Mouse (Mus musculus): ENCODE measurements around the gene Gpr62. TPM values are rescaled to one million over a fixed set of nuclear protein-coding genes. Genes with fewer than 3 reads are reported as not detected.

Gene Gpr62
- polyA plus RNA-seq, 1 experiment: not detected

DNA sequence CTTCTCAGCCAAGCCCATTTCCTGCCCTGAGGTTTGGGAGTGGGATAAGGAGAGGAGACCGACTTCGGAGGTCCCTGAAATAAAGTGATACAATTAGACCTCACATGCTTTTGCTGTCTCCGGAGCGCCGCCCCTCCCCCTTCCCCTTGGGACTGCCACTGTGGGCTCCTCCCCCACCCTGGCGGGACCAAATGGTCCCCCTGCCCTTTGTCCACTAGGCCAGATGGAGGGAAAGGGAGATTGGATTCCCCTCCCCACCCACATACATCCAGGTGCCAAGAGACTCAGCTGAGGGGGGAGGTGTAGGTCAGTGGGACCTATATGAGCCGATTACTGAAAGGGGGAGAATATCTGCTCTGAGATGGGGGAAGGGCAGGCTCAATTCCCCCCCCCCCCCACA, 12.9 kb downstream of the Gpr62 start:
- peaks cover 23% of the 10 kb centered on the region for H3K4me1 ChIP-seq (ENCODE audit: control insufficient read depth, insufficient read depth, low read length)
- no peak overlapping the region for H3K27ac ChIP-seq (ENCODE audit: insufficient read depth, low read length)
- no peak for TF ChIP-seq CTCF (IDR thresholded peaks at IDR 0.05; ENCODE audit: borderline replicate concordance, insufficient read depth, low read length)

DNA sequence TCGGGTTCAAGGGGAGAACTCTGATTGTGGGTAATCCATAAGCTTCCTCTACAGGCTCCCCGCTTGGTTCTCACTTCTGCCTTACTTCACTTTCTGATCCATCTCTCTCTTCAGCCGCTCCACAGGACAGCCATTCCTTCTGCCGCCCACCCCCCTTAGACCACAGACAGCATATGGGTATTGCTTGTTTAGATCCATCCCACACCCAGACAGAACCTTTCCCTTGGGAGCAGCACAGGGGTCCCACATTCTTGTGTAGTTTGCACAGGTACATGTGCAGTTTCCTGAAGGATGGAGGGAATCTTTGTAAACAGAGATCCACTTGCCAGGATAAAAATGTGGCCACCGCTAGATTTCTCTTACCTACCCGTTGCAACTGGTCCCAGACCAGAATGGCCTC, 13.4 kb downstream of the Gpr62 start:
- Histone ChIP-seq H3K4me1 (ENCODE audit: control insufficient read depth, insufficient read depth, low read length) (peaks cover 23% of the 10 kb centered on the region), H3K4me3 (ENCODE audit: insufficient read depth, low read length) (no peak overlapping the region), H3K27ac (ENCODE audit: insufficient read depth, low read length) (no peak overlapping the region)
- no peak for TF ChIP-seq POLR2A (IDR thresholded peaks at IDR 0.05; ENCODE audit: low read depth, low read length)
- no peak for TF ChIP-seq CTCF (IDR thresholded peaks at IDR 0.05; ENCODE audit: borderline replicate concordance, insufficient read depth, low read length)

More for the DNA sequence above, 12.9 kb downstream of the Gpr62 start:
- H3K4me3 ChIP-seq (ENCODE audit: insufficient read depth, low read length): peak overlapping the region; percentile 45; the same call in 1 of the 2 replicates

DNA sequence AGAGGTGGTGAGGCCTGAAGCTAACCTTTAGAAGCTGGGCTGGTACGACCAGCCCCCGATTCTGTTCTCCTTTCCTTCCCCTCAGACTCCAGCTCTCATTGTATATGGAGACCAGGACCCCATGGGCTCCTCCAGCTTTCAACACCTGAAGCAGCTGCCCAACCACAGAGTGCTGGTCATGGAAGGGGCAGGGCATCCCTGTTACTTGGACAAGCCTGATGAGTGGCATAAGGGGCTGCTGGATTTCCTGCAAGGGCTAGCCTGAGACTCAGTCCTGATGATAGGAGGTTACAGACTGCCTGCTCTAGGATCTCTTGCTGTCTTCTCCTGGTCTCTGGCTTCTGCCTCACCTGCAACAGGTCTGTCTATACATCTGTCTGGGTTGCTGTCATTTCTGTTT, 13.8 kb downstream of the Gpr62 start:
- Histone ChIP-seq H3K4me3 (ENCODE audit: insufficient read depth, low read length) (no peak overlapping the region), H3K27ac (ENCODE audit: insufficient read depth, low read length) (no peak overlapping the region)

DNA sequence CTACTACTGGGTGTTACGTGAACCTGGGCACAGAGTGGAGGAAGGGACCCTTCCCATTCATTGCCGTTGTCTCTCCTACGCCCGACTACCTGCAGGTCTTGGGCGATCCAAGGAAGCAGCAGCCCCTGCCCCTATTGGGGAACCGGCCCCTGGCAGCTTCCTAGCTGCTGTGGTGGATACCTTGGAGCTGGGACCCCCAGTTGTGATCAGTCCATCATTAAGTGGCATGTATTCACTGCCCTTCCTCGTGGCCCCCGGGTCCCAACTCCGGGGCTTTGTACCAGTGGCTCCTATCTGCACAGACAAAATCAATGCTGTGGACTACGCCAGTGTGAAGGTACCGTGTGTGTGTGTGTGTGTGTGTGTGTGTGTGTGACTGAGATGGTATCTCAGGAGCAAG, 14.4 kb downstream of the Gpr62 start:
- Histone ChIP-seq H3K27ac (ENCODE audit: insufficient read depth, low read length) (no peak overlapping the region), H3K4me1 (ENCODE audit: control insufficient read depth, insufficient read depth, low read length) (peaks cover 23% of the 10 kb centered on the region), H3K4me3 (ENCODE audit: insufficient read depth, low read length) (no peak overlapping the region)
- no peak for TF ChIP-seq POLR2A (IDR thresholded peaks at IDR 0.05; ENCODE audit: low read depth, low read length)
- no peak for TF ChIP-seq CTCF (IDR thresholded peaks at IDR 0.05; ENCODE audit: borderline replicate concordance, insufficient read depth, low read length)

More for the DNA sequence above, 13.8 kb downstream of the Gpr62 start:
- TF ChIP-seq POLR2A (IDR thresholded peaks at IDR 0.05; ENCODE audit: low read depth, low read length) (no peak), CTCF (IDR thresholded peaks at IDR 0.05; ENCODE audit: borderline replicate concordance, insufficient read depth, low read length) (no peak)
- peaks cover 23% of the 10 kb centered on the region for H3K4me1 ChIP-seq (ENCODE audit: control insufficient read depth, insufficient read depth, low read length)

DNA sequence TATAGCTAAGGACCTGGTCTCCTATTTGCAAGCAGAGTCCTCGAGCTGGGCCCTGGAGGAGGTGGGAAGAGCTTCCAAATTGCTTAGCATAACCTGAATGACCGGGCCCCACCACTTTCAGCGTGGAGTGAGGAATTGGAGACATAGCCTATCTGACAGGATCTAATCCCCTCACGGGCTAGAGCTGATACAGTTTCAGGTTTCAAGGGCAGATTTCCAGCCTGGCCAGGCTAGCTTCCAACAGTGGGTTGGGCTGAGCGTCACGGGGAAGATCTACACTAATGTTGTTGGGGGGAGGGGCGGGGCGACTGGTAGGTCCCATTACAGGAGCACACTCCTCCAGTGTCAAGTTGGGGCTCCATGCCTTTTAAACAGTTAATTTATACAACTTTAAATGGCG, 15.1 kb downstream of the Gpr62 start:
- peaks cover 23% of the 10 kb centered on the region for H3K4me1 ChIP-seq (ENCODE audit: control insufficient read depth, insufficient read depth, low read length)
- H3K27ac ChIP-seq (ENCODE audit: insufficient read depth, low read length): no peak overlapping the region
- TF ChIP-seq POLR2A (IDR thresholded peaks at IDR 0.05; ENCODE audit: low read depth, low read length) (no peak), CTCF (IDR thresholded peaks at IDR 0.05; ENCODE audit: borderline replicate concordance, insufficient read depth, low read length) (no peak)
- no peak overlapping the region for H3K4me3 ChIP-seq (ENCODE audit: insufficient read depth, low read length)

DNA sequence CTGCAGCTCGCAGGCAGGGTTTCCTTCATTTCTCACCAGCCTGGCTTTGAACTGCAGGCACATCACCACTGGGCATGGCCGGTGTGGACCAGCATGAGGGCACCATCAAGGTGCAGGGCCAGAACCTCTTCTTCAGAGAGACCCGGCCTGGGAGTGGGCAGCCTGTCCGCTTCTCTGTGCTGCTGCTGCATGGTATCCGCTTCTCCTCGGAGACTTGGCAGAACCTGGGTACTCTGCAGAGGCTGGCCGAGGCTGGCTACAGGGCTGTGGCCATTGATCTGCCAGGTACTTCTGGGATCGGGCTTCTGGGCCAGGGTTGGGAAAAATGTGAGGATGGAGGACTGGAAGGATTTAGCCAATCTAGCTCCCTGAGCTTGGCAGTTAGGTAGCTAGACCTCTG, 15.8 kb downstream of the Gpr62 start:
- no peak for TF ChIP-seq CTCF (IDR thresholded peaks at IDR 0.05; ENCODE audit: borderline replicate concordance, insufficient read depth, low read length)
- no peak for TF ChIP-seq POLR2A (IDR thresholded peaks at IDR 0.05; ENCODE audit: low read depth, low read length)
- no peak overlapping the region for H3K4me3 ChIP-seq (ENCODE audit: insufficient read depth, low read length)
- H3K27ac ChIP-seq (ENCODE audit: insufficient read depth, low read length): no peak overlapping the region
- peaks cover 23% of the 10 kb centered on the region for H3K4me1 ChIP-seq (ENCODE audit: control insufficient read depth, insufficient read depth, low read length)

DNA sequence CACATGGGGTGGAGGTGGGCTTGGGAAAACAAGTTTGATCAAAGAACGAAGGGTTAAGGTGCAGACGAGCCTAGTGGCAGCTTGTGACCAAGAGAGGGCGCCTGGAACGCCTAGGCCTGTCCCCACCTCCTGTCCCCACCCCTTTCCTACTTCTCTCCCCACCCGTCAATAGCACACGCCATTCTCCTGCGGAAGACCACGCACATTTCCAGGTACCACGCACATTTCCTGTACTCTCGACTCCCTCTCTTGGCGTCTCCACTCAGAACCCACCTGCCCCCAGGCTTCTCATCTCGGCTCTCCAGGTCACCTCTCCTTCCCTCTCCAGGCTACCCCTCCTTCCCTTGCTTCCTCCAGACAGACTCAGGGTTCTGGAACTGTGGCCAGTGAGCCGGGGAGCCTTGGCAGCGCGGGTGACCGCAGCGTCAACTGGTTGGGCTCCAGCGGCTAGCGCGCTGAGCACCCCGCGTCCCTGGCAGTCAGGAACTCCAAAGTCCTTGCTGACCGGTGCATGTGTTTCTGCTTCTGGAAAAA, 17.2 kb downstream of the Gpr62 start:
- TF ChIP-seq POLR2A (IDR thresholded peaks at IDR 0.05; ENCODE audit: low read depth, low read length) (peak; percentile 85), CTCF (IDR thresholded peaks at IDR 0.05; ENCODE audit: borderline replicate concordance, insufficient read depth, low read length) (peak; percentile 76; the same call in 1 of the 2 replicates)
- Histone ChIP-seq H3K27ac (ENCODE audit: insufficient read depth, low read length) (peak overlapping the region; percentile 54), H3K4me1 (ENCODE audit: control insufficient read depth, insufficient read depth, low read length) (peaks cover 23% of the 10 kb centered on the region), H3K4me3 (ENCODE audit: insufficient read depth, low read length) (peak overlapping the region; percentile 77)

DNA sequence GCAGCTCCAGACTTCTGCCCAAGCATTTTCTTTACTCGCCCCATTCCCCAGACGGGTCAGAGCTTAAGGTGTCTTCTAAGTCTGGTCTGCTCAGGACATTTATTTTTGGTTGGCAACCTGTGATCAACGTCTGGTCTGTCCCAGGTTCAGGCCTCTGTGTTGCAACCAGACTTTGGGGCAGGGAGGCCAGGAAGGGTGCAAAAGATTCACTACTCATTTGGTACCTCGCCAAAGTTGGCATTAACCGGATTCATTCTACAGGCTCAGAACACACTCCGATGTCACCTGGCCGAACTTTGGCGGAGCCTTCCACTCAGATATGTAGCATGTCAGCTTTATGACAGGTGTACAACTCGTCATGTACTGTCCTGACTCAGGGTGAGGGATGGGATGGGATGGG, 17.8 kb downstream of the Gpr62 start:
- H3K27ac ChIP-seq (ENCODE audit: insufficient read depth, low read length): peak overlapping the region; percentile 66
- peaks cover 23% of the 10 kb centered on the region for H3K4me1 ChIP-seq (ENCODE audit: control insufficient read depth, insufficient read depth, low read length)
- peak overlapping the region; percentile 16 for H3K4me3 ChIP-seq (ENCODE audit: insufficient read depth, low read length)
- TF ChIP-seq CTCF (IDR thresholded peaks at IDR 0.05; ENCODE audit: borderline replicate concordance, insufficient read depth, low read length): no peak
- TF ChIP-seq POLR2A (IDR thresholded peaks at IDR 0.05; ENCODE audit: low read depth, low read length): no peak

DNA sequence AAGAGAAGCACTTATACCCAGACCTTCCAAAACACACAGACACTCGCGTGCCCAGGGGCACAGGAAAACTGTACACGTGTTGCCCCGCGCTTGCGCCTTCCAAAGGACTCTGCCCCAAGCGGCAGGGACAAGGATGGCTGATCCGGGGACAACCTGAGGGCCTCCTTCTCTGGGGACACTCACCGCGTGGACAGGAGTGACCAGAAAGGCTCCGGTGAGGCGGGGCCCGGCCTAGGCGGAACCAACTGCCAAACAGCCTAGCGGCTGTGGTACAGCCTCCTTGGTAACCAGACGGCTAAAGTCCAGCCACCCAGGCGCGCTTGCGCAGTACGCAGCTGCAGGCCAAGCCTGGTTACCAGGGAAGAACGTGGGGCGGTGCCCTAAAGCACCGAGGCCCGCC, 18.4 kb downstream of the Gpr62 start, which contains the start of the genes Abhd14b and Abhd14a:
Gene Abhd14b, plus strand, starts transcription at position 112 of the 400 bp plus-strand sequence.
Gene Abhd14a, minus strand, starts transcription at position 331 of the 400 bp plus-strand sequence.
- Histone ChIP-seq H3K4me1 (ENCODE audit: control insufficient read depth, insufficient read depth, low read length) (peaks cover 18% of the 10 kb centered on the region), H3K4me3 (ENCODE audit: insufficient read depth, low read length) (peak within 1 kb of the TSS; percentile 77), H3K27ac (ENCODE audit: insufficient read depth, low read length) (peak within 1 kb of the TSS; percentile 66)
- TF ChIP-seq POLR2A (IDR thresholded peaks at IDR 0.05; ENCODE audit: low read depth, low read length) (peak; percentile 57), CTCF (IDR thresholded peaks at IDR 0.05; ENCODE audit: borderline replicate concordance, insufficient read depth, low read length) (peak; percentile 38; the same call in 1 of the 2 replicates)

DNA sequence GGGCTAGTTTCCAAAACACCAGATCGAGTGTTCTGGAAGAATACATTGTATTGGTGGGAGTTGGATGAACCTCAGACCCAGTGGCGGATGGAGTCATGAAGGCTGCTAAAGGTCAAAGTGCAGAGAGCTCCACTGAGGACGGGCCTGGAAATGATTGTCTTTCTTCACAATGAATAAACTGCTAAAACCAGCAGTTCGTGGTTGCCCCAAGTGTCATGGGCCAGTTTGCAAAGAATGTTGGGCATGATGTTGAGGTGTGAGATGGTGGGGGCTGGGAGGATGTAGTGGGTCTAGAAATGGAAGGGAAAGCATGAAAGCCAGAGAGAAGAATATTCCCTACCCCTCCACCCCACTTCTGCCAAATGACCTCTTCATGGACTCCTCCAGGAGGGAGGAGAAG, 20.9 kb downstream of the Gpr62 start:
- TF ChIP-seq CTCF (IDR thresholded peaks at IDR 0.05; ENCODE audit: borderline replicate concordance, insufficient read depth, low read length) (no peak), POLR2A (IDR thresholded peaks at IDR 0.05; ENCODE audit: low read depth, low read length) (no peak)
- Histone ChIP-seq H3K27ac (ENCODE audit: insufficient read depth, low read length) (no peak overlapping the region), H3K4me1 (ENCODE audit: control insufficient read depth, insufficient read depth, low read length) (peaks cover 5% of the 10 kb centered on the region; the same call in 1 of the 2 replicates), H3K4me3 (ENCODE audit: insufficient read depth, low read length) (no peak overlapping the region)
